In the genomic region with DNA sequence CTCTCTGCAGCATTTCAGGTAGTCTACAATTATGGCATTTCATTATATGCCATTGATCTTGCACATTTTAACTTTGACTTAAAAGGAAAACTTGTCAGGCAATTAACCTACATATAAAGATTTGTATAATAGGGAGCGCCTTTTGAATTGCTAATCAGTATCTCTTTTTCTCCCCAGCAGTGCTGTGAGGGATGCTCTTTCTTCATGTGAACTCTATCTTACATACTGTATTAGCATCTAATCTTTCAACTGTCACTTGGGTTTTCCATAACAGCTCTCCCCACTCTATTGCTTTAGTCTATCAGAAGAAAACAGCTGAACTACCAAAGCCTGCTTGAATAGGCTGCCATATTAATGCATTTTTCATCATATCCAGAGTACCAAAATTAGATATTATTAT, we compare ENCODE assay signal across 31 mouse cellular contexts. TPM values are rescaled to one million over a fixed set of nuclear protein-coding genes. Genes with fewer than 3 reads are reported as not detected.
DNase-seq lines count a peak whose midpoint lies in the region; ATAC-seq and TF ChIP-seq lines count a peak whose summit lies in the region.
"Had no signal": no experiment of that assay in that cellular context is flagged by ENCODE, and none has a peak within 500 bp of the region (broad histone marks: within the 10 kb centered on the region; RNA-seq: fewer than 3 reads in every experiment).

No protein-coding gene starts in this region.

- ATAC-seq in forebrain, embryonic 14.5 days, result no peak
- ATAC-seq in forebrain, embryonic 12.5 days (ENCODE audit: low FRiP score), result no peak
- ATAC-seq in midbrain, embryonic 15.5 days (replicated peaks), result 0 out of 2 replicates have a peak, but pooled peaks have one; percentile 54
- ATAC-seq in midbrain, embryonic 13.5 days, result no peak
- peak; percentile 94 for ATAC-seq in forebrain, postnatal 0 days
- ATAC-seq: hindbrain, postnatal 0 days; inflammation-experienced regulatory T-cells, adult 6 months; Patski had no signal

- no peak overlapping the region for H3K27ac ChIP-seq in forebrain, embryonic 14.5 days (ENCODE audit: low read depth, low read length)
- no peak overlapping the region for H3K27ac ChIP-seq in forebrain, embryonic 12.5 days
- H3K27ac ChIP-seq in midbrain, embryonic 15.5 days, result no peak overlapping the region
- no peak overlapping the region for H3K27ac ChIP-seq in midbrain, embryonic 13.5 days
- H3K27ac ChIP-seq in forebrain, postnatal 0 days (ENCODE audit: low read depth, low read length), result no peak overlapping the region
- H3K27ac ChIP-seq: embryonic facial prominence, embryonic 12.5 days; embryonic facial prominence, embryonic 15.5 days; heart, adult 2 months; heart, embryonic 10.5 days; heart, embryonic 13.5 days; hindbrain, embryonic 14.5 days; hindbrain, postnatal 0 days had no signal

- H3K4me1 ChIP-seq in forebrain, embryonic 14.5 days (ENCODE audit: control insufficient read depth, insufficient read depth, low read length), result no peaks in the 10 kb centered on the region
- no peaks in the 10 kb centered on the region for H3K4me1 ChIP-seq in forebrain, embryonic 12.5 days
- no peaks in the 10 kb centered on the region for H3K4me1 ChIP-seq in midbrain, embryonic 15.5 days
- H3K4me1 ChIP-seq in midbrain, embryonic 13.5 days (replicated peaks), result no peaks in the 10 kb centered on the region
- H3K4me1 ChIP-seq in forebrain, postnatal 0 days (ENCODE audit: insufficient read depth), result no peaks in the 10 kb centered on the region
- H3K4me1 ChIP-seq: embryonic facial prominence, embryonic 12.5 days; embryonic facial prominence, embryonic 15.5 days; heart, embryonic 10.5 days; heart, embryonic 13.5 days had no signal

- no peak overlapping the region for H3K4me2 ChIP-seq in forebrain, embryonic 14.5 days (ENCODE audit: low read length)
- no peak overlapping the region for H3K4me2 ChIP-seq in forebrain, embryonic 12.5 days
- no peak overlapping the region for H3K4me2 ChIP-seq in midbrain, embryonic 15.5 days
- H3K4me2 ChIP-seq in midbrain, embryonic 13.5 days (replicated peaks), result no peak overlapping the region
- no peak overlapping the region for H3K4me2 ChIP-seq in forebrain, postnatal 0 days (ENCODE audit: low read depth)
- H3K4me2 ChIP-seq: embryonic facial prominence, embryonic 12.5 days; embryonic facial prominence, embryonic 15.5 days; heart, embryonic 13.5 days; hindbrain, embryonic 14.5 days had no signal

- no peaks in the 10 kb centered on the region for H3K36me3 ChIP-seq in forebrain, embryonic 14.5 days (ENCODE audit: control insufficient read depth, insufficient read depth, low read length)
- H3K36me3 ChIP-seq in forebrain, embryonic 12.5 days (replicated peaks), result no peaks in the 10 kb centered on the region
- no peaks in the 10 kb centered on the region for H3K36me3 ChIP-seq in midbrain, embryonic 15.5 days (replicated peaks)
- H3K36me3 ChIP-seq in midbrain, embryonic 13.5 days, result no peaks in the 10 kb centered on the region
- H3K36me3 ChIP-seq in forebrain, postnatal 0 days (ENCODE audit: insufficient read depth), result no peaks in the 10 kb centered on the region
- H3K36me3 ChIP-seq: embryonic facial prominence, embryonic 12.5 days; embryonic facial prominence, embryonic 15.5 days; G1E; heart, embryonic 10.5 days; heart, embryonic 13.5 days had no signal

- no peaks in the 10 kb centered on the region for H3K9me3 ChIP-seq in forebrain, embryonic 14.5 days (replicated peaks; ENCODE audit: control insufficient read depth, low read length)
- no peaks in the 10 kb centered on the region for H3K9me3 ChIP-seq in forebrain, embryonic 12.5 days
- H3K9me3 ChIP-seq in midbrain, embryonic 15.5 days, result no peaks in the 10 kb centered on the region
- no peaks in the 10 kb centered on the region for H3K9me3 ChIP-seq in midbrain, embryonic 13.5 days
- H3K9me3 ChIP-seq in forebrain, postnatal 0 days (ENCODE audit: low read length), result no peaks in the 10 kb centered on the region
- H3K9me3 ChIP-seq: embryonic facial prominence, embryonic 12.5 days; embryonic facial prominence, embryonic 15.5 days; heart, embryonic 10.5 days; heart, embryonic 13.5 days had no signal

- no peaks in the 10 kb centered on the region for H3K27me3 ChIP-seq in forebrain, embryonic 14.5 days (replicated peaks; ENCODE audit: control insufficient read depth, insufficient read depth, low read length)
- H3K27me3 ChIP-seq in forebrain, embryonic 12.5 days, result no peaks in the 10 kb centered on the region
- H3K27me3 ChIP-seq in midbrain, embryonic 15.5 days (replicated peaks), result no peaks in the 10 kb centered on the region
- no peaks in the 10 kb centered on the region for H3K27me3 ChIP-seq in midbrain, embryonic 13.5 days
- no peaks in the 10 kb centered on the region for H3K27me3 ChIP-seq in forebrain, postnatal 0 days (ENCODE audit: insufficient read depth, low read length)
- H3K27me3 ChIP-seq: CH12.LX; embryonic facial prominence, embryonic 12.5 days; embryonic facial prominence, embryonic 15.5 days; heart, embryonic 13.5 days had no signal

- TF ChIP-seq CTCF in brain, embryonic 14.5 days (IDR thresholded peaks at IDR 0.05; ENCODE audit: borderline replicate concordance, extremely low read depth, insufficient read depth, insufficient read length), result no peak
- no peak for TF ChIP-seq CTCF in forebrain, postnatal 0 days (IDR thresholded peaks at IDR 0.05; ENCODE audit: low read depth)

- no peak for TF ChIP-seq POLR2A in brain, embryonic 14.5 days (IDR thresholded peaks at IDR 0.05; ENCODE audit: borderline replicate concordance, extremely low read depth, insufficient read depth, insufficient read length, poor library complexity, severe bottlenecking)

- peak; percentile 41 for DNase-seq in forebrain, embryonic 14.5 days (ENCODE audit: low spot score)
- peak; percentile 68 for DNase-seq in brain, embryonic 14.5 days (ENCODE audit: low read depth)
- peak; percentile 26 for DNase-seq in forebrain, postnatal 0 days
- DNase-seq in kidney, postnatal 36 days, result no peak
- DNase-seq: adrenal gland, postnatal 10 days; adrenal gland, postnatal 36 days; B cell, adult 2 months; cerebellum, adult 11 months; cerebellum, adult 2 months; cerebellum, adult 9-11 months; cerebellum, postnatal 25 days; gastrocnemius, postnatal 10 days; gastrocnemius, postnatal 36 days; heart, adult 2 months; heart, postnatal 14 days; heart, postnatal 4 days had no signal

- no peak overlapping the region for H3K4me3 ChIP-seq in forebrain, embryonic 14.5 days (ENCODE audit: low read depth, low read length)
- no peak overlapping the region for H3K4me3 ChIP-seq in forebrain, embryonic 12.5 days (replicated peaks)
- H3K4me3 ChIP-seq in midbrain, embryonic 15.5 days, result no peak overlapping the region
- no peak overlapping the region for H3K4me3 ChIP-seq in midbrain, embryonic 13.5 days (replicated peaks)
- no peak overlapping the region for H3K4me3 ChIP-seq in forebrain, postnatal 0 days (ENCODE audit: low read depth, low read length)
- H3K4me3 ChIP-seq: embryonic facial prominence, embryonic 12.5 days; embryonic facial prominence, embryonic 15.5 days; heart, adult 2 months; heart, embryonic 10.5 days; heart, embryonic 13.5 days had no signal

- WGBS in forebrain, embryonic 14.5 days, result 79% methylated on average over 1 of the region's 1 CpGs
- WGBS in forebrain, embryonic 12.5 days, result 79% methylated on average over 1 of the region's 1 CpGs
- 78% methylated on average over 1 of the region's 1 CpGs for WGBS in midbrain, embryonic 15.5 days
- WGBS in midbrain, embryonic 13.5 days, result 85% methylated on average over 1 of the region's 1 CpGs
- WGBS in forebrain, postnatal 0 days, result 82% methylated on average over 1 of the region's 1 CpGs

- H3K9ac ChIP-seq in forebrain, embryonic 14.5 days (ENCODE audit: low read length), result no peak overlapping the region
- no peak overlapping the region for H3K9ac ChIP-seq in forebrain, embryonic 12.5 days
- H3K9ac ChIP-seq in midbrain, embryonic 15.5 days, result no peak overlapping the region
- H3K9ac ChIP-seq in midbrain, embryonic 13.5 days (replicated peaks), result no peak overlapping the region
- no peak overlapping the region for H3K9ac ChIP-seq in forebrain, postnatal 0 days
- H3K9ac ChIP-seq: embryonic facial prominence, embryonic 12.5 days; embryonic facial prominence, embryonic 15.5 days; heart, embryonic 13.5 days; hindbrain, embryonic 14.5 days had no signal

RNA-seq across cellular contexts. Expression of a gene that starts 29.7 kb away (rescaled TPM):
- 37.1 and 49.4 TPM in 2 replicates for polyA plus RNA-seq in forebrain, embryonic 14.5 days (2014; fragmentation: Nextera tagmentation; extraction: Ambion mirVana)
- 59.8 and 63.4 TPM in 2 replicates for polyA plus RNA-seq in forebrain, embryonic 12.5 days (2016; fragmentation: Nextera tagmentation; extraction: Ambion mirVana)
- 60.7 and 66.9 TPM in 2 replicates for polyA plus RNA-seq in midbrain, embryonic 15.5 days (2015; fragmentation: Nextera tagmentation; extraction: Ambion mirVana)
- 81.1 and 83.3 TPM in 2 replicates for polyA plus RNA-seq in midbrain, embryonic 13.5 days (2015; fragmentation: Nextera tagmentation; extraction: Ambion mirVana)
- 54.7 and 97.8 TPM in 2 replicates for polyA plus RNA-seq in brain, embryonic 14.5 days (2012; rRNA removed)
- 91.6 and 129 TPM in 2 replicates for total RNA-seq in forebrain, postnatal 0 days (2014; rRNA removed)
- polyA plus RNA-seq in forebrain, postnatal 0 days (2015; fragmentation: Nextera tagmentation; extraction: Ambion mirVana), result 23.7 and 29.0 TPM in 2 replicates
- total RNA-seq: CH12.LX; common myeloid progenitor, adult 5-6 weeks; granulocyte monocyte progenitor cell, adult 5-6 weeks had no signal
- polyA plus RNA-seq: G1E, Patski had no signal

Comparison
In these comparisons a context has a peak if more than half of its experiments do, and no peak if none do; other contexts are left out.
1. ATAC-seq: peak in midbrain, embryonic 15.5 days (single experiment) and forebrain, postnatal 0 days (single experiment); none in forebrain, embryonic 14.5 days (single experiment), forebrain, embryonic 12.5 days (single experiment) and midbrain, embryonic 13.5 days (single experiment).
2. DNase-seq: peak in forebrain, embryonic 14.5 days (single experiment), brain, embryonic 14.5 days (single experiment) and forebrain, postnatal 0 days (single experiment); none in kidney, postnatal 36 days (0 of 2).